Mouse (Mus musculus): Measurements from ENCODE around the gene 1110059E24Rik.
"Not testable (repeated sequence)": the region's sequence is repeated elsewhere in the genome, so short reads cannot be mapped to it uniquely, and the experiment has no call there.

Gene 1110059E24Rik

DNA sequence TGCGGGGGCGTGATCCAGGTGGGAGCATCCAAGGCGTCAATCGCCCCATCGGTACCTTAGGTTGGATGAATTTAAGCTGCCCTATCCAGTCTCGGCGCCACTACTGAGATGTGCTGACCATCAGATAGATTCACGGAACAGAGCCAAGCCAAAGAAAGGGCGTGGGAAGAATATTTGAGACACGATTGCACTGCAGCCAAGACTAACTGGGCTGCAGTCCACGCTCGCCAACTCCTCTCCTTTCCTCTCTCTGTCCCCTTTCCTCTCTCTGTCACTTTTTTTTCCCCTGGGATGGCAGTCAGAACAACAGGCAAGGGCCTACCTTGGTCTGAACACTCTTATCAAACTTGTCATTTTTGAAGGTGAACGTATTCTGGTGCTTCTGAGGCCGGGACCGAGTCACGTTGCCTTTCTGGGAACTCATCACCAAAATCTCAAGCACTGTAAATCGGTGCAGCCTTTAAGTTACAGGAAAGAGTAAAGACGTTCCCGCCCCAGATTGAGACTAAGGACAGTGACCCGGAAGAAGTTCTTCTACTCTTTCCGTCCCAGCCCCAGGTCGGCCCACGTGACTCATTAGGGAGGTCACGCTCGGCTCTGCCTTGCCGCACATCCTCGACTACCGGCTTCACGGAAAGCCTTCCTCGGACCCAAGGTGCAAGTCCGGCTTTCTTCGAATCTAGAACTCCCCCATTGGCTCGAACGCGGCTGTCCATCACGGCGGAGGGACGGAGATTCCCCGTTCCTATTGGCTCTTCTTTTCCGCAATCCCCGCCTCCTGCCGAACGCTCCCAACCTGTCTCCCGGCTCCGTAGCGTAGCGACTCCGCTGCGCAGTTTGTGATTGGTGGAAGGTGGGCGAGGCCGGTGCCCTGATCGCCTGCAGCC is at the start of gene 1110059E24Rik:
Gene 1110059E24Rik (minus strand): TSS at position 692 of the 887 bp plus-strand sequence.
- DNase-seq (ENCODE audit: low read depth), result peak; percentile 97

- no peak for DNase-seq (ENCODE audit: low read depth)
Measured at GRCm38 (mm10) chr19:21680986-21681385, 28.2 kb upstream of the 1110059E24Rik start.

DNA sequence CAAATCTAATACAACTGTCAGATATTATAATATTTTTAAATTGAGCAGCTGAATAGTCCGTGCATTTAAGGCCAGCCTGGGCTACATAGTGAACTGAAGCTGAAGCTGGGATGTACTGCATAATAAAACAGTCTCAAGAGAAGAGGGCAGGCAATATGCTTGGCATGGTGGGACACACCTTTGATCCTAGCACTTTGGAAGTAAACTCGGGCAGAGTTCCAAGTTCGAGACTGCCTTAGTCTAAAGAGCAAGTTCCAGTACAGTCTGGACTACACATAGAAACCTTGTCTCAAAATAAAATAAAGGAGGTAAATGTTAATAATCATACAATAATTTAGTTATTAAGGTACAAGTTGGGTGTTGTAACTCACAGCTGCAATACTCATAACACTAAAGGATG is 27.3 kb upstream of the 1110059E24Rik start:
- DNase-seq (ENCODE audit: low read depth), result no peak

DNA sequence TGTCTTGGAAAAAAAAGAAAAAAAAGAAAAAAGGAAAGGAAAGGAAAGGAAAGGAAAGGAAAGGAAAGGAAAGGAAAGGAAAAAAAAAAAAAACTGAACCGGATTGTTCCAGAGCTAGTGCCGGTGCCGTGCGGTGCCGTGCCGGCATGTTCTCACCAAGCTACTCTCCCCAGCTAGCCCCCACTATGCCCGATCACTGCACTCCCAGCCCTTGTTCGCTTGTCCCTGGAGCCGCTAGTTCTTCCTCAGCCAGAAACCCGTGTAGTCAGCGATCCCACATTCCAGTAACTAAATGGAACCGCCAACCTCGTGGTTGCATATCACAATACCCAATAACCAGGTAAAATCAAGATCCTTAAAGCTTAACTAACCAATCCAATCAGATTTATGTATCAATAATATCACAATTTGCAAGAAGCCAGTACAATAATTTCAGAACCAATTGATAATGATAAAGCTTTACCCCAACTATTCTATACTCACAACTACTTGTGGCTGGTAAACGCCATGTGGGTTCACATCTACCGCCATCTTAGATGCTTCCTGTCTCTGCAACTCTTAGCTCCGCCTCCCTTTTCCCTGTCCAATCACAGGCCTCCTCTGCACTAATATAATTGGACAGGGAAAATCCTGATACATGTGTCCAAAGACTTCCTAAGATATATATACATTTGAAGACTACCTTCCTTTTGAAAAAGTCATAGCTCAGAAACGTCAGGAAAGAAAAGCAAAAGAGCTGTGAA is 21.7 kb upstream of the 1110059E24Rik start:
- no peak for DNase-seq (ENCODE audit: low read depth)

- DNase-seq (ENCODE audit: low read depth), result no peak
Measured at GRCm38 (mm10) chr19:21669650-21670049, 16.9 kb upstream of the 1110059E24Rik start.

DNA sequence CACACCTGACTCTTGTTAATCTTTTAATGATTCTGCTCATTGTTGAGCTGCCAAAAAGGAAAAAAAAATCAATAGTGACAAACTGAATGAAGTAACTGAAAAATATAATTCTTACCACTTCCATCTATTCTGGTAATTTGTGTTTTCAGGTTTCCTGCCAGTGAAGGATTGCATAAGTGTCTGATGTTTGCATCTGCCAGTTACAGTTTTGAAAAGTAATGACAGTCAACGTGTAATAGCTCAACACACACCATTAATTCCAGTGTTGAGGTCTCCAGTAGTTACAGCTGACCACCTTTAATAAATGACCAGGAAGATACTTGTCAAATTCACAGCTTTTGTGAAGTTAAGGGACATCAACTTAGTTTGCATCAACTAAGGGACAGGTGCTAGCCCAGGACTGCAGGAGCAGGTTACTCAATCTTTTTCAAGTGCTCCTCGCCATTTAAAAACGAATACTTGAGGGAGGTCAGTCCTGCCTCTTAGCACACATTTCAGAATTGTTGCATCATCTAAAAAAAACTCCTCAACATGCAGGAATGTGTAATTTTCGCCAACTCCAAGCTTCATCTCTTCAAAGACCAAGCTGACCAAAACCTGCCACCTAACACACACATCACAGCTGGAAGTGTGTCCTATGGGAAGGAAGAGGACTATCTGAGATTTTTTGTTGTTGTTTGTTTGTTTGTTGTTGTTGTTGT is 11.1 kb upstream of the 1110059E24Rik start:
- DNase-seq (ENCODE audit: low read depth), result peak; percentile 33

GRCm38 (mm10) chr19:21660734-21661133 is 8.0 kb upstream of the 1110059E24Rik start:
- no peak for DNase-seq (ENCODE audit: low read depth)

DNA sequence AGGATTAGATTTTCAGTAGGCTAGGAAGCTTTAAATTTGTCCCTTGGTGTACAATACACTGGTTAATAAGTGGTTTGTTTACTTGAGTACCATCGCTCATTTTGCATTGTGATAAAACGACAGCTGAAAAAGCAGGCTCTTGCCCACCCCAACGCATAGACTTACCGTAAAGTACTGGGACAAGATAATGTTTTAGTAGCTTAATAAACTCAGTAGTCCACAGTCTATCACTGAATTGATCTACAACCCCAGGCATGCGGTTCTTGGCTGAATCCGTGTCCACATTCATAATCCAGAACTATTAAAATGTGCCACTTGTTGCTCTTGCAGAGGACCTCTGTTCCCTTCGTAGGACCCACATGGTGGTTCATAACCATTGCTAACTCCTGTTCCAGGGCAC is 2.0 kb upstream of the 1110059E24Rik start:
- DNase-seq (ENCODE audit: low read depth), result no peak

- no peak for DNase-seq (ENCODE audit: low read depth)
Measured at GRCm38 (mm10) chr19:21653172-21653981, 601 bp upstream of the 1110059E24Rik start, which contains the start of gene Abhd17b. Gene Abhd17b (plus strand): TSS chr19:21653185.

DNA sequence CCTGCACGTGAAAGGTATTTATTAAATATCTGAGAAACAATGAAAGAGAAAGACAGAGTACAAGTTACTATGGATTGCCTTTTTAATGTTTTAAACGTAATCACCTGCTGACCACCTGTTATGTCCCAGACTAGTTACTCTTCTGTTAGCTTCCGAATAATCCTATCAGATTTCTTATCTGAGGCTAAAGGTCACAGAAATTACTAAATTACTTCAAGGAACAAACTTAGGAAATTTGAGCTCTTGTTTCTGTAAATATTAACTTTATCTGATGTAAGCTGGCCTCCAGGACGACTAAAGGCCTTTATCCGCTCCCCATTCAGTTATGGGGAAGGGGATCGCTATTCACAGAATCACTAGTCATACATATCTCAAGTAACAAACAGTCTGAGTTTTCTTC is 1.1 kb downstream of the 1110059E24Rik start:
- DNase-seq (ENCODE audit: low read depth), result no peak

- no peak for DNase-seq (ENCODE audit: low read depth)
Measured at GRCm38 (mm10) chr19:21646142-21646541, 6.6 kb downstream of the 1110059E24Rik start.

GRCm38 (mm10) chr19:21645301-21645700 is 7.5 kb downstream of the 1110059E24Rik start:
- no peak for DNase-seq (ENCODE audit: low read depth)

DNA sequence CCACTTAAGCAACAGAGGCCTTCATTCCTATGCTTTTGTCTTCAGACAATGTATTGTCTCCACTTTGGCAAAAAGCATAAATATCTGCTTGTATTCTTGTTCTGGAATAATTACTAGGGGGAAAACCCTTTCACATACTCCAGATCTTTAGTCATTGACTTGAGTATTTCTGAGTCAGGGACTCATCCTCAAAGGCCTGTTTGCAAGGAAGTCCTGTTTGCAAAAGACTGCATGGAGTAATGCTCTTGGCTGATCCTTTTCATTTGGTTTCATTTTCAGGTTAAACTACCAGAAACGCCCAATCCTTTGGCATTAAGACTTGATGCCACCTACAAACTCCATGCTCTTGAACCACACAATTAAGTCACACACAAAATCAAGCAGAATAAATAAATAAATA is 8.8 kb downstream of the 1110059E24Rik start:
- DNase-seq (ENCODE audit: low read depth), result no peak

DNA sequence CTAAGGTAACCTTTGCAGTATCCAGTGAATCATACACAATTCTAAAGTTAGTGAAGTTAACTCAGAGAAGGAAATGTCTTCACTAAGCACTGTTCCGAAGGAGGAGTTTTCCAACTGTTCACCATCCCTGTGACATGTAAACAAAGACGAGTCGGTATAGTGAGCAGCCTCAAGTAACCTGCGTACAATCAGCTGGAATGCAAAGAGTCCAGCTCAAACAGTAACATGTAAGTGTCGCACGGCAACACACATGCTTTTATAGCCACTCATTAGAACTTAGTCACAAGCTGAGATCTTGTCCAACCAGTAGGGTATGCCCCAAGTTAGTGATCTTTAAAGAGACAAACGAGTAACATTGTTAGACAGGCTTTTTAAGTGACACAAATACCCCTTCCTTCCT is 15.1 kb downstream of the 1110059E24Rik start:
- no peak for DNase-seq (ENCODE audit: low read depth)

DNA sequence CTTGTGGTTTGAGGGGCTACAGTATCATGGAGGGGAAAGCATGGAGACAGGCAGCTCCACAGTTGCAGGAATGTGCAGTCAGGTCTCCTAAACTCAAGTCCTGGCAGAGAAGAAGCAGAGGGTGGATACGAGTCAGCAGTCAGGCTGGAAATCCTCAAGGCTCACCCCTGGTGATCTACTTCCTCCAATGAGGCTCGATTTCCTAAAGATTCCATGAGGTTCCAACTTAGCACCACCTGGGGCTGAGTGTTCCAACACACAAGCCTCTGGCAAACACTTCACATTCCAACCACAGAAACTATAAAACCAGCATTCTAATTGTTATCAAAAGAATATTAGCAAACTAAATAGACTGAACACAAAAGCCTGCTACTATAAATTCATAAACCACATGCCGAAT is 15.9 kb downstream of the 1110059E24Rik start:
- DNase-seq (ENCODE audit: low read depth), result no peak

DNA sequence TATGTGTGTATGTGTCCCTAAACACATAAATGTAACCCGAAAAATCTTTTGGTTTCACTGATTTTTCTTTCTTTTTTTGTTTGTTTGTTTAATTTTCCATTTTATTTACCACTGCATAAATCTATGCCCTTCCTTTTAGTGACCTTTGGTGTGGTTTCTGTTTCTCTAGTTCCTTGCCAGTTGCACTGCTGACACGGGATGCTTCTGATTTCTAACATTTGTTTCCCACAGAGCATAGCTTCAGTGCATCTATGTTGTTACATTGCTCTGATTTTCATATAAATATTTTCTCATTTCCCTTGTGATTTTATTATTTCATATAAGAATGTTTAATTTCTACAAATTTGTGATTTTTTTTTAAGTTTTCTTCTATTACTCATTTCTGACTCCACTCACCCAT is 17.4 kb downstream of the 1110059E24Rik start:
- DNase-seq (ENCODE audit: low read depth), result no peak

- no peak for DNase-seq (ENCODE audit: low read depth)
Measured at GRCm38 (mm10) chr19:21630656-21631331, 22.0 kb downstream of the 1110059E24Rik start.

GRCm38 (mm10) chr19:21629501-21629900 is 23.3 kb downstream of the 1110059E24Rik start:
- no peak for DNase-seq (ENCODE audit: low read depth)

- DNase-seq (ENCODE audit: low read depth), result no peak
Measured at GRCm38 (mm10) chr19:21629030-21629429, 23.7 kb downstream of the 1110059E24Rik start.

DNA sequence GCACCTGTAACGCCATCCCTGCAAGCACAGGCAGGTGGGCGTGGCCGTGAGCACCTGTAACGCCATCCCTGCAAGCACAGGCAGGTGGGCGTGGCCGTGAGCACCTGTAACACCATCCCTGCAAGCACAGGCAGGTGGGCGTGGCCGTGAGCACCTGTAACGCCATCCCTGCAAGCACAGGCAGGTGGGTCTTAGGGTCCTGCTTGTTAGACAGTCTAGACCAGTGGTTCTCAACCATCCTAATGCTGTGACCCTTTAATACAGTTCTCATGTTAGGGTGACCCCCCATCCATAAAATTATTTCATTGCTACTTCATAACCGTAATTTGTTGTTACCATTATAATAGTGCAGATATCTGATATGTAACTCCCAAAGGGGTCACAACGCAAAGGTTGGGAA is 24.3 kb downstream of the 1110059E24Rik start:
- not testable (repeated sequence) for DNase-seq (ENCODE audit: low read depth)
